Mouse (Mus musculus): ENCODE results near the gene Brd3os.

GRCm38 (mm10) chr2:27425161-27425611 is 16.9 kb upstream of the Brd3os start:
- TF ChIP-seq POLR2A (IDR thresholded peaks at IDR 0.05; ENCODE audit: low read depth, low read length), result no peak
- TF ChIP-seq CTCF (conservative IDR thresholded peaks at IDR 0.05; ENCODE audit: insufficient read depth, insufficient read length, low read depth, low read length), result no peak
